Mouse (Mus musculus) embryonic fibroblast, embryonic 13.5 days (primary cell): Measurements from ENCODE around the gene Espl1. TPM values are rescaled to one million over a fixed set of nuclear protein-coding genes. Genes with fewer than 3 reads are reported as not detected.

Source experiments
- H3K27ac ChIP-seq: 2 replicates; pipeline ENCODE4 v1.5.1; 2012; ENCODE audit warnings: low read length, control low read depth, inconsistent platforms; ENCODE audit not compliant: insufficient read depth
- H3K4me1 ChIP-seq: 2 replicates; pipeline ENCODE4 v1.6.1; 2011; ENCODE audit warnings: low read length; ENCODE audit not compliant: control insufficient read depth, insufficient read depth
- H3K4me3 ChIP-seq: 2 replicates; pipeline ENCODE4 v1.5.1; 2011; ENCODE audit warnings: mild to moderate bottlenecking, control low read depth, low read length; ENCODE audit not compliant: insufficient read depth
- CTCF ChIP-seq: IDR thresholded peaks from 2 replicates; pipeline ENCODE4 v1.5.1; 2011; ENCODE audit warnings: mild to moderate bottlenecking, control low read depth, low read length, moderate library complexity, borderline replicate concordance; ENCODE audit not compliant: insufficient read depth
- POLR2A ChIP-seq: IDR thresholded peaks from 2 replicates; pipeline ENCODE4 v1.6.1; 2011; ENCODE audit warnings: low read depth, mild to moderate bottlenecking, control low read depth, low read length, moderate library complexity
- polyA plus RNA-seq: library from polyadenylated mRNA; stranded (reverse); fragments of >200 nt; gene quantifications from 2 replicates; pipeline ENCODE4 v1.2.4, GENCODE M21; 2011; ENCODE audit warnings: low read depth; ENCODE audit not compliant: missing spikeins, insufficient read length

The Espl1 gene
- polyA plus RNA-seq, 1 experiment = 14.5 TPM

DNA sequence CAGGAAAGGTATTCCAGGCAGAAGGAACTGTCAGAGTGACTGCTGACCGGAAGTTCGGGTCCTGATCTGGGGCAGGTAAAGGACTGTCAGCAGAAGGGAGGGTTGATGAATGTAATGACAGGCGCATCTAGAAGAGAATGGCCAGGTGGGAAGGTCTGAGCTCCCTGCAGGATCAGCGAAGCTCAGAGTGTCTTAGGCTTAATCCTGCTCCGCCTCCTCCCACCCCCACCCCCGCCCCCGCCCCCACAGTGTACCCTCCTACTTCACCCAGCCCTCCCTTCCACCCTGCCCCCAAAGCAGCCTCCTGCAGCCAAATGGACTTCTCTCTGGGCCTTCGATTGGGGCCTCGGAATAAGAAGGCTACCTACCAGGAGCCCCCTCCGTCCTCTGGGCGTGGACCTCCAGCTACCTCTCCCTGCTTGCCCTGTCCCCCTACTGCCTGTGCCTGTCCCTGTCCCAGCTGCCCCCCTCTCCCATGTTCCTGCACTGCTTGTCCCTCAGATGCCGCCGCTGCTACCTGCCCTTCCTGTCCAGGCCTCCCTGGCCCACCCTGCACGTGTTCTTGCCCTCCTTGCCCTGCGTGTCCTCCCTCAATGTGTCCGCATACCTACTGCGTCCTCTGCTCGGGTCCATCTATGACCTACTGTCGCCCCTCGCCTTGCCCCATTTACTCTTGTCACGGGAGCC lies 25.6 kb upstream of the Espl1 start, which contains the start of gene Gm9918:
Gene Gm9918 (plus strand): TSS at position 290 of the 687 bp plus-strand sequence.
- no peaks in the 10 kb centered on the region for H3K4me1 ChIP-seq
- no peak within 1 kb of the TSS for H3K27ac ChIP-seq
- H3K4me3 ChIP-seq = no peak within 1 kb of the TSS
- TF ChIP-seq CTCF (no peak), POLR2A (no peak)

DNA sequence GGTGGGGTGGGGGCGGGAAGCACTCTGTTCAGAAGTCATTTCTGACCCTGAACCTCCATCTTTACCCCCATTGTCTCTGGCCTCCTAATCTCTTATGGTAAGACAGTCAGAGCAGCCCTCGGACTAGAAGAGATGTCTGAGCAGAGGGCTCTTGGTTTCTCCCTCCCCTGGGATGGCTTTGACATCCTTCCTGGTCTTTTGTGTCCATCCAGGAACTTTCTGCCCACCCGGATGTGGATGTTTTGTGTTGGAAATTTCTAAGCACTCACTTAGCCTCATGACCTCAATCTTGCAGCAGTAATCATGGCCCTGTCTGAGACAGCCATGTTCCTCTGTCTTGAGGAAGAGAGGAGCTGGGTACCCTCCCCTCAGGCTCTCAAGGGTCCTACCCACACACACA lies 24.6 kb upstream of the Espl1 start:
- Histone ChIP-seq H3K4me3 (no peak overlapping the region), H3K4me1 (no peaks in the 10 kb centered on the region), H3K27ac (no peak overlapping the region)
- TF ChIP-seq POLR2A = no peak
- TF ChIP-seq CTCF = no peak

- H3K4me1 ChIP-seq = no peaks in the 10 kb centered on the region
- H3K4me3 ChIP-seq = no peak overlapping the region
- H3K27ac ChIP-seq = no peak overlapping the region
- TF ChIP-seq CTCF = no peak
- no peak for TF ChIP-seq POLR2A
Observed at GRCm38 (mm10) chr15:102273982-102274716, 21.9 kb upstream of the Espl1 start.

- Histone ChIP-seq H3K4me1 (no peaks in the 10 kb centered on the region), H3K27ac (no peak overlapping the region), H3K4me3 (peak overlapping the region; percentile 72)
- TF ChIP-seq CTCF = no peak
- TF ChIP-seq POLR2A = no peak
Observed at GRCm38 (mm10) chr15:102278726-102279091, 17.4 kb upstream of the Espl1 start.

DNA sequence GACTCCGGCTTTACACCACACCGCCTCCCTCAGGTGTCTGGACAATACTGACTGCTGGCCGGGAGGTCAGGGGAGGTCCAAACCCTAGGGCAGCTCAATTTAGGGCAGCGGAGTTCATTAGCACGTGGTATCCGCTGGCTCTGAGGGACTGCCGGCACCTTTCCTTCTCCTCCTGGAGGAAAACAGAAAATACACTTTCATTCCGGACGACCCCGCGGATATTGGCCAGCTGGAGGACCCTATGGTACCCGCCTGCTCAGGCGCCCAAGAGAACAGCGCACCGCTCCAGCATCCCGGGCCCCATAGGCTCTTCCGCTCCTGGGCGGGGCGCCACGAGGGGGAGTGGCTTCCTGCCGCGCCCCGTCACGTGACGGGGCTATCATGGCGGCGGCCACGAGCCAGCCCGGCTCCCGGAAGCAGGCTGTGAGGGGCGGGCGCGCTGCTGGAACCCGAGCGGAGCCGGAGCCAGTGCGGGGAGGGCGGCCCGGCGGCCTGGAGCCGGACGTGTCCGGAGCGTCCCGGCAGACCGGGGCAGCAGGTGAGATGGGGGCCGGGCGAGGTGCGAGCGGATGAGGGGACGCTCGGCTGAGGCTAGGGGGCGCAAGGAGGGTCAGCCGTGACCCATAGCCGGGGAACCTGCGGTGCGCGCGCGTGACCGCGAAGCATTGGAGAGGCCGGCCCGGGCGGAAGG lies 16.8 kb upstream of the Espl1 start, which contains the start of gene Mfsd5:
Gene Mfsd5 (plus strand): TSS at position 363 of the 691 bp plus-strand sequence.
- TF ChIP-seq POLR2A (peak; percentile 90), CTCF (peak; percentile 28; the same call in 1 of the 2 replicates)
- Histone ChIP-seq H3K4me3 (peak within 1 kb of the TSS; percentile 72), H3K4me1 (no peaks in the 10 kb centered on the region), H3K27ac (peak within 1 kb of the TSS; percentile 72)

DNA sequence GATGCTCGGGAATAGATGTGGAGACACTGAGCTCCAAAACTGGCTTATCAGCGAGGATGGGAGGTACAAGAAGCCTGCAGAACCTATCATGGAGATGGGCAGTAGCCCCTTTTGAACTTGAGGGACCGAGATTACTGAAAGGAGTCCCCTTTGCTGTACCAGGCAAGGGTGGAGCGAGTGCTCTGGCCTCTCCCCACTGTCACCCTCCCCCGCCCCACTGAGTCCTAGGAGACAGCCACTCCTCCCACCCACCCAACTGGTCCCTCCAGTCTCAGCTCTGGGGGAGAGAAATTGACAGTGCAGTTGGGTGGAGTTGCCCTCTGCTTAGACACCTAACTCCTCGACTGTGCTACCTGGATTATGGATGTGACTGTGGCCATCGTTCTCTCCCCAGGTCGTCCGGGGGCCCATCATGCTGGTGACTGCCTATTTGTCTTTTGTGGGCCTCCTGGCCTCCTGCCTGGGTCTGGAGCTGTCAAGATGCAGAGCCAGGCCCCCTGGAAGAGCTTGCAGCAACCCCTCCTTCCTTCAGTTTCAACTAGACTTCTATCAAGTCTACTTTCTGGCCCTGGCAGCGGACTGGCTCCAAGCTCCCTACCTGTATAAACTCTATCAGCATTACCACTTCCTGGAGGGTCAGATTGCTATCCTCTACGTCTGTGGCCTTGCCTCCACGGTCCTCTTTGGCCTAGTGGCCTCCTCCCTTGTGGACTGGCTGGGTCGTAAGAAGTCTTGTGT lies 16.1 kb upstream of the Espl1 start:
- Histone ChIP-seq H3K4me3 (peak overlapping the region; percentile 72), H3K27ac (peak overlapping the region; percentile 72), H3K4me1 (no peaks in the 10 kb centered on the region)
- TF ChIP-seq CTCF (no peak), POLR2A (no peak; the same call in 1 of the 2 replicates)

- peak overlapping the region; percentile 72 for H3K4me3 ChIP-seq
- no peaks in the 10 kb centered on the region for H3K4me1 ChIP-seq
- TF ChIP-seq POLR2A (no peak), CTCF (no peak)
- no peak overlapping the region for H3K27ac ChIP-seq
Observed at GRCm38 (mm10) chr15:102280623-102281022, 15.4 kb upstream of the Espl1 start.

DNA sequence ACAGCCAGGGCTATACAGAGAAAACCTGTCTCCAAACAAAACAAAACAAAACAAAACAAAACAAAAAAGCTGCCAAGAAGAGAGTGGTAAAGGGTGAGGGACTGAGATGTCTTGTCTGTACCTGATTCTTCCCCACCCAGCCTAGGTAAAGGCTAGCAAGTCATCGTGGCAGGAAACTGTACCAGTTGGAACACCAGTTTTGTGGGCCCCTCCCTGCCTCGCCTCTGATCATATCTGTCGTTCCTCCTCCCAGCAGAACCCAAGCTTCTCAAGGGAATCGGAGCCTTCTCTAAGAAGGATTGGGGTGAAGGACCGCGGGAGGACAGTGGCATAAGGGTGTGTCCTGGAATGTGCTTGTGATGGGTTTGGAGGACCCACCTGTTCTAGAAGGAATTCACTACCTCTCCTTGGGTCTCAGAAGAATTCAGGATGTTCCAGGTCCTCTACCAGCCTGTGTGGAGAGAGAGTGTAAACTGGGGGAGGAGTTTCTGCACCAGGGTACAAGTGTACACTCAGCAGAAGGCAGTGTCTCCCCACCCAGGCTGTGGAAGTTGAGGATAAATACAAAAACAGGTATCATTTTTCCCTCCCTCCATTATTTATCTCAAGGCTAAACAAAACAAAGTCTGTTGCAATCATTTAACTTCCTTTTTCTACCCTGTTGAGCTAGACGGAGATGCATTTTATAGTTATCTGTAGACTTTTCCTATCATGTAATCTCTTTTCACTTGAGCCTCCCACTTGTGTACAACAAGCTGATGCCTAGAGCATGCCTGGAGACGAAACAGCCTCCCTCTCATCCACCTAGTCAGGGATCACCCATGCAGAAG lies 13.4 kb upstream of the Espl1 start:
- Histone ChIP-seq H3K27ac (no peak overlapping the region), H3K4me3 (no peak overlapping the region), H3K4me1 (no peaks in the 10 kb centered on the region)
- TF ChIP-seq CTCF (no peak), POLR2A (no peak)
